Mouse (Mus musculus): ENCODE data around the gene Ttll5.

GRCm38 (mm10) chr12:85986024-85986423 lies 161.6 kb downstream of the Ttll5 start:
- no peak for TF ChIP-seq CTCF (IDR thresholded peaks at IDR 0.05; ENCODE audit: borderline replicate concordance, extremely low read depth, insufficient read depth, insufficient read length)
- no peak for TF ChIP-seq POLR2A (IDR thresholded peaks at IDR 0.05; ENCODE audit: borderline replicate concordance, extremely low read depth, insufficient read depth, insufficient read length, poor library complexity, severe bottlenecking)

Data from brain, embryonic 14.5 days (tissue).